Mouse (Mus musculus): Measurements from ENCODE around the gene Gm49395.

Gm49395 gene

GRCm38 (mm10) chr13:114987161-114987560 is 114.6 kb downstream of the Gm49395 start:
- DNase-seq, result peak; percentile 46 to 77

Measured in lung, adult 18-20 months (tissue).